Mouse (Mus musculus) neural tube, embryonic 11.5 days (tissue): ENCODE data around the gene Me1. TPM values are rescaled to one million over a fixed set of nuclear protein-coding genes. Genes with fewer than 3 reads are reported as not detected.

Experiments used
- ATAC-seq: fragments of 200-750 bp; cut with Nextera tagmentation; 2 replicates; pipeline ENCODE4 v1.8.0; 2017; ENCODE audit warnings: moderate number of reproducible peaks, mild to moderate bottlenecking, moderate TSS enrichment, moderate library complexity; ENCODE audit not compliant: insufficient read depth, low FRiP score, low TSS enrichment
- DNase-seq: peaks from one replicate; pipeline ENCODE4 v3.0.0-alpha.2; 2015; ENCODE audit warnings: low spot score
- H3K27ac ChIP-seq: fragments of 300-500 bp; sonication (generic); 2 replicates; pipeline ENCODE4 v1.5.1; 2014; ENCODE audit warnings: low read depth, mild to moderate bottlenecking, low read length
- H3K27me3 ChIP-seq: fragments of 300-500 bp; sonication (generic); 2 replicates; pipeline ENCODE4 v1.6.1; 2014; ENCODE audit warnings: mild to moderate bottlenecking, low read length, mixed read lengths; ENCODE audit not compliant: control insufficient read depth, insufficient read depth
- H3K36me3 ChIP-seq: fragments of 300-500 bp; sonication (generic); 2 replicates; pipeline ENCODE4 v1.6.1; 2014; ENCODE audit warnings: mild to moderate bottlenecking, low read length, moderate library complexity, mixed read lengths; ENCODE audit not compliant: control insufficient read depth, insufficient read depth
- H3K4me1 ChIP-seq: fragments of 300-500 bp; sonication (generic); 2 replicates; pipeline ENCODE4 v1.6.1; 2014; ENCODE audit warnings: low read length, mixed read lengths; ENCODE audit not compliant: control insufficient read depth, insufficient read depth
- H3K4me2 ChIP-seq: fragments of 300-500 bp; sonication (generic); 2 replicates; pipeline ENCODE4 v1.6.1; 2014; ENCODE audit warnings: low read depth, mild to moderate bottlenecking, moderate library complexity
- H3K4me3 ChIP-seq: fragments of 300-500 bp; sonication (generic); 2 replicates; pipeline ENCODE4 v1.5.1; 2014; ENCODE audit warnings: low read depth, low read length
- H3K9ac ChIP-seq: fragments of 300-500 bp; sonication (generic); 2 replicates; pipeline ENCODE4 v1.6.1; 2014; ENCODE audit warnings: mild to moderate bottlenecking, low read length
- H3K9me3 ChIP-seq: fragments of 300-500 bp; sonication (generic); 2 replicates; pipeline ENCODE4 v1.6.1; 2016; ENCODE audit warnings: low read length; ENCODE audit not compliant: control insufficient read depth
- WGBS: fragments of 180-500 bp; shearing (Covaris S2); extraction: QIAGEN DNeasy Blood & Tissue Kit; methylation state at CpG from one replicate; pipeline ENCODE4 v1.1.7; 2014; 5-methylcytosine and 5-hydroxymethylcytosine counted together
- polyA plus RNA-seq: library from polyadenylated mRNA; unstranded; fragments of >200 nt; fragmentation: Nextera tagmentation; extraction: Ambion mirVana; gene quantifications from 2 replicates; pipeline ENCODE4 v1.2.1, GENCODE M21; 2014

Me1 gene
- polyA plus RNA-seq: 15.8 and 18.2 TPM in 2 replicates

- peak within 1 kb of the TSS; percentile 77 for H3K9ac ChIP-seq
- H3K36me3 ChIP-seq: no peaks in the 10 kb centered on the region
- H3K9me3 ChIP-seq: no peaks in the 10 kb centered on the region
- peak within 1 kb of the TSS; percentile 74 for H3K4me3 ChIP-seq
- H3K4me2 ChIP-seq: peak within 1 kb of the TSS; percentile 87
- H3K4me1 ChIP-seq: no peaks in the 10 kb centered on the region
- WGBS: under 1% methylated on average over 19 of the region's 46 CpGs
- no peaks in the 10 kb centered on the region for H3K27me3 ChIP-seq
- ATAC-seq (peak; percentile 73), DNase-seq (peak; percentile 77)
- no peak within 1 kb of the TSS for H3K27ac ChIP-seq
Measured at GRCm38 (mm10) chr9:86695818-86696261, at the start of gene Me1. TSS of gene Me1 (minus strand) at chr9:86695953.

- 40% methylated on average over 5 of the region's 5 CpGs for WGBS
- Histone ChIP-seq H3K4me3 (no peak overlapping the region), H3K27me3 (no peaks in the 10 kb centered on the region), H3K4me1 (no peaks in the 10 kb centered on the region), H3K36me3 (no peaks in the 10 kb centered on the region), H3K4me2 (no peak overlapping the region), H3K9me3 (no peaks in the 10 kb centered on the region), H3K9ac (no peak overlapping the region), H3K27ac (no peak overlapping the region)
- DNase-seq (no peak), ATAC-seq (no peak)
Measured at GRCm38 (mm10) chr9:86744041-86744440, 48.3 kb upstream of the Me1 start.

- no peaks in the 10 kb centered on the region for H3K27me3 ChIP-seq
- ATAC-seq (peak; percentile 79), DNase-seq (peak; percentile 65)
- H3K4me2 ChIP-seq: peak within 1 kb of the TSS; percentile 58
- 3% methylated on average over 19 of the region's 19 CpGs for WGBS
- H3K27ac ChIP-seq: no peak within 1 kb of the TSS
- H3K4me1 ChIP-seq: no peaks in the 10 kb centered on the region
- peak within 1 kb of the TSS; percentile 23 for H3K4me3 ChIP-seq
- H3K9me3 ChIP-seq: no peaks in the 10 kb centered on the region
- H3K9ac ChIP-seq: peak within 1 kb of the TSS; percentile 26; the same call in 1 of the 2 replicates
- H3K36me3 ChIP-seq: no peaks in the 10 kb centered on the region
Measured at GRCm38 (mm10) chr9:86742959-86743911, 47.5 kb upstream of the Me1 start, which contains the start of gene Prss35. TSS of gene Prss35 (plus strand) at chr9:86743649.

GRCm38 (mm10) chr9:86739971-86740370 is 44.2 kb upstream of the Me1 start:
- Histone ChIP-seq H3K9ac (no peak overlapping the region), H3K4me3 (no peak overlapping the region), H3K36me3 (no peaks in the 10 kb centered on the region), H3K9me3 (no peaks in the 10 kb centered on the region), H3K4me1 (no peaks in the 10 kb centered on the region), H3K27ac (no peak overlapping the region), H3K27me3 (no peaks in the 10 kb centered on the region), H3K4me2 (no peak overlapping the region)
- DNase-seq (no peak), ATAC-seq (no peak)
- WGBS: 28% methylated on average over 3 of the region's 3 CpGs

- WGBS: 94% methylated on average over 8 of the region's 8 CpGs
- DNase-seq: no peak
- no peak for ATAC-seq
Measured at GRCm38 (mm10) chr9:86738801-86739200, 43.0 kb upstream of the Me1 start.

GRCm38 (mm10) chr9:86738067-86738466 is 42.3 kb upstream of the Me1 start:
- WGBS: 87% methylated on average over 1 of the region's 1 CpGs
- ATAC-seq: no peak

More at GRCm38 (mm10) chr9:86738801-86739200, 43.0 kb upstream of the Me1 start:
- no peak overlapping the region for H3K4me3 ChIP-seq
- H3K36me3 ChIP-seq: no peaks in the 10 kb centered on the region
- no peak overlapping the region for H3K9ac ChIP-seq
- no peak overlapping the region for H3K27ac ChIP-seq
- H3K4me1 ChIP-seq: no peaks in the 10 kb centered on the region
- no peaks in the 10 kb centered on the region for H3K27me3 ChIP-seq
- H3K9me3 ChIP-seq: no peaks in the 10 kb centered on the region
- no peak overlapping the region for H3K4me2 ChIP-seq

GRCm38 (mm10) chr9:86736991-86737390 is 41.2 kb upstream of the Me1 start:
- Histone ChIP-seq H3K9me3 (no peaks in the 10 kb centered on the region), H3K36me3 (no peaks in the 10 kb centered on the region), H3K4me1 (no peaks in the 10 kb centered on the region), H3K27ac (no peak overlapping the region), H3K27me3 (no peaks in the 10 kb centered on the region), H3K9ac (no peak overlapping the region), H3K4me2 (no peak overlapping the region), H3K4me3 (no peak overlapping the region)
- DNase-seq: no peak
- no peak for ATAC-seq
- WGBS: 96% methylated on average over 4 of the region's 4 CpGs

More at GRCm38 (mm10) chr9:86738067-86738466, 42.3 kb upstream of the Me1 start:
- Histone ChIP-seq H3K4me2 (no peak overlapping the region), H3K36me3 (no peaks in the 10 kb centered on the region), H3K27me3 (no peaks in the 10 kb centered on the region), H3K4me1 (no peaks in the 10 kb centered on the region), H3K9ac (no peak overlapping the region), H3K4me3 (no peak overlapping the region), H3K27ac (no peak overlapping the region), H3K9me3 (no peaks in the 10 kb centered on the region)
- DNase-seq: no peak

GRCm38 (mm10) chr9:86734795-86735194 is 39.0 kb upstream of the Me1 start:
- 72% methylated on average over 9 of the region's 9 CpGs for WGBS
- ATAC-seq: no peak

GRCm38 (mm10) chr9:86734357-86734756 is 38.6 kb upstream of the Me1 start:
- Histone ChIP-seq H3K36me3 (no peaks in the 10 kb centered on the region), H3K4me2 (no peak overlapping the region), H3K27ac (no peak overlapping the region), H3K4me3 (no peak overlapping the region), H3K27me3 (no peaks in the 10 kb centered on the region), H3K4me1 (no peaks in the 10 kb centered on the region), H3K9ac (no peak overlapping the region), H3K9me3 (no peaks in the 10 kb centered on the region)
- ATAC-seq (no peak), DNase-seq (no peak)

More at GRCm38 (mm10) chr9:86734795-86735194, 39.0 kb upstream of the Me1 start:
- no peak overlapping the region for H3K4me2 ChIP-seq
- H3K9ac ChIP-seq: no peak overlapping the region
- H3K4me1 ChIP-seq: no peaks in the 10 kb centered on the region
- H3K36me3 ChIP-seq: no peaks in the 10 kb centered on the region
- no peaks in the 10 kb centered on the region for H3K27me3 ChIP-seq
- H3K9me3 ChIP-seq: no peaks in the 10 kb centered on the region
- DNase-seq: no peak
- no peak overlapping the region for H3K4me3 ChIP-seq
- H3K27ac ChIP-seq: no peak overlapping the region
